ENCODE assay signal across 8 mouse cellular contexts in genomic region chr11:88086737-88087627, GRCm38 (mm10). TPM values are rescaled to one million over a fixed set of nuclear protein-coding genes. Genes with fewer than 3 reads are reported as not detected.
A peak's percentile ranks its signal among the peaks of the same experiment; 100 is the strongest.
DNase-seq lines count a peak whose midpoint lies in the region; ATAC-seq and TF ChIP-seq lines count a peak whose summit lies in the region.

No protein-coding gene starts in this region.

- H3K36me3 ChIP-seq in hindbrain, embryonic 14.5 days (replicated peaks; ENCODE audit: control insufficient read depth, insufficient read depth) = peaks cover 31% of the 10 kb centered on the region
- H3K36me3 ChIP-seq in lung, postnatal 0 days (ENCODE audit: insufficient read depth, low read length) = no peaks in the 10 kb centered on the region
- H3K36me3 ChIP-seq in thymus, adult 2 months (ENCODE audit: control insufficient read depth, insufficient read depth, low read length) = peaks cover 16% of the 10 kb centered on the region

- DNase-seq in T-cell, adult 2 months (ENCODE audit: low spot score) = peak; percentile 69
- DNase-seq in cerebellum, postnatal 36 days = peak; percentile 94 to 96
- DNase-seq in frontal cortex, postnatal 36 days (ENCODE audit: low spot score in 2 of 2) = peak; percentile 84 to 88
- DNase-seq in hindbrain, embryonic 14.5 days (ENCODE audit: low spot score) = peak; percentile 92
- peak; percentile 82 to 92 for DNase-seq in layer of hippocampus, postnatal 14 days (ENCODE audit: low spot score in 2 of 2)
- peak; percentile 96 for DNase-seq in lung, postnatal 0 days (ENCODE audit: low spot score)
- DNase-seq in ovary, postnatal 10 days (ENCODE audit: low spot score) = peak; percentile 64
- peak; percentile 78 for DNase-seq in thymus, adult 2 months

- peak overlapping the region; percentile 58 for H3K4me2 ChIP-seq in hindbrain, embryonic 14.5 days (replicated peaks)
- peak overlapping the region; percentile 54 for H3K4me2 ChIP-seq in lung, postnatal 0 days (replicated peaks; ENCODE audit: low read depth, low read length)

- TF ChIP-seq CTCF in lung, postnatal 0 days (IDR thresholded peaks at IDR 0.05) = no peak
- no peak for TF ChIP-seq CTCF in thymus, adult 2 months (IDR thresholded peaks at IDR 0.05; ENCODE audit: borderline replicate concordance, control insufficient read depth, extremely low read depth, insufficient read depth, low read length, poor library complexity)

- no peaks in the 10 kb centered on the region for H3K9me3 ChIP-seq in hindbrain, embryonic 14.5 days (ENCODE audit: control insufficient read depth, low read length)
- H3K9me3 ChIP-seq in lung, postnatal 0 days (ENCODE audit: low read length) = no peaks in the 10 kb centered on the region

- H3K27me3 ChIP-seq in hindbrain, embryonic 14.5 days (ENCODE audit: control insufficient read depth, insufficient read depth, low read length) = no peaks in the 10 kb centered on the region
- no peaks in the 10 kb centered on the region for H3K27me3 ChIP-seq in lung, postnatal 0 days (replicated peaks; ENCODE audit: insufficient read depth, low read length)
- no peaks in the 10 kb centered on the region for H3K27me3 ChIP-seq in thymus, adult 2 months (ENCODE audit: control insufficient read depth, insufficient read depth, low read length)

- H3K4me3 ChIP-seq in hindbrain, embryonic 14.5 days (replicated peaks; ENCODE audit: low read length) = peak overlapping the region; percentile 11
- H3K4me3 ChIP-seq in lung, postnatal 0 days (ENCODE audit: low read depth, low read length) = peak overlapping the region; percentile 14; the same call in 1 of the 2 replicates
- H3K4me3 ChIP-seq in thymus, adult 2 months (ENCODE audit: control insufficient read depth, insufficient read depth, low read length) = no peak overlapping the region

- TF ChIP-seq POLR2A in thymus, adult 2 months (IDR thresholded peaks at IDR 0.05; ENCODE audit: control insufficient read depth, extremely low read depth, insufficient read depth, low read length, poor library complexity) = no peak

- no peak for TF ChIP-seq EP300 in lung, postnatal 0 days (IDR thresholded peaks at IDR 0.05)

- H3K9ac ChIP-seq in hindbrain, embryonic 14.5 days = peak overlapping the region; percentile 48
- H3K9ac ChIP-seq in lung, postnatal 0 days (replicated peaks; ENCODE audit: low read depth) = no peak overlapping the region

- ATAC-seq in hindbrain, embryonic 14.5 days (ENCODE audit: low FRiP score) = peak; percentile 96
- ATAC-seq in lung, postnatal 0 days = peak; percentile 97

- peaks cover 16% of the 10 kb centered on the region for H3K4me1 ChIP-seq in hindbrain, embryonic 14.5 days (replicated peaks; ENCODE audit: control insufficient read depth, insufficient read depth, low read length)
- peaks cover 3% of the 10 kb centered on the region; the same call in 1 of the 2 replicates for H3K4me1 ChIP-seq in lung, postnatal 0 days (ENCODE audit: insufficient read depth, low read depth, low read length)
- peaks cover 12% of the 10 kb centered on the region for H3K4me1 ChIP-seq in thymus, adult 2 months (replicated peaks; ENCODE audit: control insufficient read depth, insufficient read depth, low read length)

- peak overlapping the region; percentile 72 for H3K27ac ChIP-seq in hindbrain, embryonic 14.5 days
- H3K27ac ChIP-seq in lung, postnatal 0 days (ENCODE audit: low read length) = no peak overlapping the region
- H3K27ac ChIP-seq in thymus, adult 2 months (ENCODE audit: control insufficient read depth, insufficient read depth, low read length) = no peak overlapping the region

- WGBS in hindbrain, embryonic 14.5 days = 6% methylated on average over 25 of the region's 25 CpGs
- 7% methylated on average over 25 of the region's 25 CpGs for WGBS in lung, postnatal 0 days
- WGBS in thymus, adult 2 months = 16% methylated on average over 25 of the region's 25 CpGs

RNA-seq across cellular contexts. Expression of gene Cuedc1, which starts 10.9 kb away (rescaled TPM):
- 32.4 and 37.8 TPM in 2 replicates for polyA plus RNA-seq in hindbrain, embryonic 14.5 days (2014; fragmentation: Nextera tagmentation; extraction: Ambion mirVana)
- 10 to 100 TPM; 32.0 to 32.1 TPM for total RNA-seq in layer of hippocampus, postnatal 14 days (2021)
- polyA plus RNA-seq in lung, postnatal 0 days (2015; fragmentation: Nextera tagmentation; extraction: Ambion mirVana) = 14.6 TPM in 2 replicates
- polyA plus RNA-seq in thymus, adult 2 months (2012; rRNA removed) = 13.8 and 15.5 TPM in 2 replicates

RNA-seq across cellular contexts. Expression of gene Vezf1, which starts 18.9 kb away (rescaled TPM):
- polyA plus RNA-seq in hindbrain, embryonic 14.5 days (2014; fragmentation: Nextera tagmentation; extraction: Ambion mirVana) = 48.3 and 50.2 TPM in 2 replicates
- total RNA-seq in layer of hippocampus, postnatal 14 days (2021) = 10 to 100 TPM; 24.8 to 27.7 TPM
- polyA plus RNA-seq in lung, postnatal 0 days (2015; fragmentation: Nextera tagmentation; extraction: Ambion mirVana) = 26.8 TPM in 2 replicates
- 35.4 and 35.9 TPM in 2 replicates for polyA plus RNA-seq in thymus, adult 2 months (2012; rRNA removed)

RNA-seq across cellular contexts. Expression of gene Srsf1, which starts 39.8 kb away (rescaled TPM):
- polyA plus RNA-seq in hindbrain, embryonic 14.5 days (2014; fragmentation: Nextera tagmentation; extraction: Ambion mirVana) = 252 and 290 TPM in 2 replicates
- total RNA-seq in layer of hippocampus, postnatal 14 days (2021) = 100 to 1,000 TPM; 202 to 214 TPM
- polyA plus RNA-seq in lung, postnatal 0 days (2015; fragmentation: Nextera tagmentation; extraction: Ambion mirVana) = 88.1 and 111 TPM in 2 replicates
- 247 and 358 TPM in 2 replicates for polyA plus RNA-seq in thymus, adult 2 months (2012; rRNA removed)
